Mouse (Mus musculus): ENCODE data around the gene Fam49a. TPM values are rescaled to one million over a fixed set of nuclear protein-coding genes. Genes with fewer than 3 reads are reported as not detected.

Fam49a gene
- total and polyA plus RNA-seq, 2 experiments: 1.7 to 2.0 TPM

- Histone ChIP-seq H3K9ac (ENCODE audit: low read depth, low read length) (peak overlapping the region; percentile 28; the same call in 1 of the 2 replicates), H3K4me3 (ENCODE audit: insufficient read depth, low read depth, low read length) (no peak overlapping the region), H3K36me3 (ENCODE audit: control insufficient read depth, insufficient read depth, low read length) (no peaks in the 10 kb centered on the region), H3K79me2 (ENCODE audit: control insufficient read depth, insufficient read depth, low read length) (no peaks in the 10 kb centered on the region), H3K27me3 (ENCODE audit: control insufficient read depth, insufficient read depth, low read length) (no peaks in the 10 kb centered on the region), H3K4me1 (ENCODE audit: control insufficient read depth, insufficient read depth, low read length) (0 out of 2 replicates have a peak, but pooled peaks cover 2% of the 10 kb centered on the region), H3K27ac (replicated peaks; ENCODE audit: insufficient read depth, low read depth, low read length) (no peak overlapping the region)
- 84% methylated on average over 9 of the region's 9 CpGs for WGBS
- DNase-seq (ENCODE audit: extremely low read depth, low read depth, low spot score): no peak
- TF ChIP-seq CTCF (IDR thresholded peaks at IDR 0.05; ENCODE audit: low read depth, low read length) (no peak), POLR2A (IDR thresholded peaks at IDR 0.05; ENCODE audit: extremely low read depth, insufficient read depth, low read length) (no peak)
Observed at GRCm38 (mm10) chr12:12260979-12261960, 669 bp upstream of the Fam49a start.

- DNase-seq (ENCODE audit: extremely low read depth, low read depth, low spot score): no peak
- WGBS: 35% methylated on average over 1 of the region's 1 CpGs
- Histone ChIP-seq H3K27ac (replicated peaks; ENCODE audit: insufficient read depth, low read depth, low read length) (peak overlapping the region; percentile 45), H3K27me3 (ENCODE audit: control insufficient read depth, insufficient read depth, low read length) (no peaks in the 10 kb centered on the region), H3K79me2 (ENCODE audit: control insufficient read depth, insufficient read depth, low read length) (no peaks in the 10 kb centered on the region), H3K36me3 (ENCODE audit: control insufficient read depth, insufficient read depth, low read length) (no peaks in the 10 kb centered on the region), H3K4me3 (ENCODE audit: insufficient read depth, low read depth, low read length) (peak overlapping the region; percentile 83; the same call in 1 of the 2 replicates), H3K4me1 (ENCODE audit: control insufficient read depth, insufficient read depth, low read length) (0 out of 2 replicates have a peak, but pooled peaks cover 2% of the 10 kb centered on the region), H3K9ac (ENCODE audit: low read depth, low read length) (no peak overlapping the region)
- TF ChIP-seq CTCF (IDR thresholded peaks at IDR 0.05; ENCODE audit: low read depth, low read length): no peak
- no peak for TF ChIP-seq POLR2A (IDR thresholded peaks at IDR 0.05; ENCODE audit: extremely low read depth, insufficient read depth, low read length)
Observed at GRCm38 (mm10) chr12:12263371-12263791, 1.4 kb downstream of the Fam49a start.

- Histone ChIP-seq H3K4me3 (ENCODE audit: insufficient read depth, low read depth, low read length) (peak overlapping the region; percentile 14; the same call in 1 of the 2 replicates), H3K36me3 (ENCODE audit: control insufficient read depth, insufficient read depth, low read length) (no peaks in the 10 kb centered on the region), H3K9ac (ENCODE audit: low read depth, low read length) (no peak overlapping the region; the same call in 1 of the 2 replicates), H3K4me1 (ENCODE audit: control insufficient read depth, insufficient read depth, low read length) (0 out of 2 replicates have a peak, but pooled peaks cover 2% of the 10 kb centered on the region), H3K79me2 (ENCODE audit: control insufficient read depth, insufficient read depth, low read length) (no peaks in the 10 kb centered on the region), H3K27me3 (ENCODE audit: control insufficient read depth, insufficient read depth, low read length) (no peaks in the 10 kb centered on the region), H3K27ac (replicated peaks; ENCODE audit: insufficient read depth, low read depth, low read length) (peak overlapping the region; percentile 45)
- no peak for TF ChIP-seq POLR2A (IDR thresholded peaks at IDR 0.05; ENCODE audit: extremely low read depth, insufficient read depth, low read length)
- TF ChIP-seq CTCF (IDR thresholded peaks at IDR 0.05; ENCODE audit: low read depth, low read length): no peak
- 61% methylated on average over 5 of the region's 5 CpGs for WGBS
- peak; percentile 46 for DNase-seq (ENCODE audit: extremely low read depth, low read depth, low spot score)
Observed at GRCm38 (mm10) chr12:12264151-12264550, 2.2 kb downstream of the Fam49a start.

GRCm38 (mm10) chr12:12266552-12266951 is 4.6 kb downstream of the Fam49a start:
- Histone ChIP-seq H3K27me3 (ENCODE audit: control insufficient read depth, insufficient read depth, low read length) (no peaks in the 10 kb centered on the region), H3K27ac (replicated peaks; ENCODE audit: insufficient read depth, low read depth, low read length) (no peak overlapping the region), H3K4me3 (ENCODE audit: insufficient read depth, low read depth, low read length) (no peak overlapping the region), H3K9ac (ENCODE audit: low read depth, low read length) (no peak overlapping the region), H3K36me3 (ENCODE audit: control insufficient read depth, insufficient read depth, low read length) (no peaks in the 10 kb centered on the region), H3K4me1 (ENCODE audit: control insufficient read depth, insufficient read depth, low read length) (peaks cover 12% of the 10 kb centered on the region; the same call in 1 of the 2 replicates), H3K79me2 (ENCODE audit: control insufficient read depth, insufficient read depth, low read length) (no peaks in the 10 kb centered on the region)
- no peak for DNase-seq (ENCODE audit: extremely low read depth, low read depth, low spot score)
- TF ChIP-seq POLR2A (IDR thresholded peaks at IDR 0.05; ENCODE audit: extremely low read depth, insufficient read depth, low read length) (no peak), CTCF (IDR thresholded peaks at IDR 0.05; ENCODE audit: low read depth, low read length) (no peak)
- WGBS: 46% methylated on average over 1 of the region's 1 CpGs

- no peak for TF ChIP-seq CTCF (IDR thresholded peaks at IDR 0.05; ENCODE audit: low read depth, low read length)
- TF ChIP-seq POLR2A (IDR thresholded peaks at IDR 0.05; ENCODE audit: extremely low read depth, insufficient read depth, low read length): no peak
- no peaks in the 10 kb centered on the region for H3K36me3 ChIP-seq (ENCODE audit: control insufficient read depth, insufficient read depth, low read length)
- peak; percentile 50 for DNase-seq (ENCODE audit: extremely low read depth, low read depth, low spot score)
- H3K27me3 ChIP-seq (ENCODE audit: control insufficient read depth, insufficient read depth, low read length): no peaks in the 10 kb centered on the region
- WGBS: 73% methylated on average over 3 of the region's 3 CpGs
- H3K79me2 ChIP-seq (ENCODE audit: control insufficient read depth, insufficient read depth, low read length): no peaks in the 10 kb centered on the region
- no peak overlapping the region for H3K9ac ChIP-seq (ENCODE audit: low read depth, low read length)
- peaks cover 13% of the 10 kb centered on the region; the same call in 1 of the 2 replicates for H3K4me1 ChIP-seq (ENCODE audit: control insufficient read depth, insufficient read depth, low read length)
- no peak overlapping the region for H3K4me3 ChIP-seq (ENCODE audit: insufficient read depth, low read depth, low read length)
- H3K27ac ChIP-seq (replicated peaks; ENCODE audit: insufficient read depth, low read depth, low read length): peak overlapping the region; percentile 69
Observed at GRCm38 (mm10) chr12:12270495-12270894, 8.6 kb downstream of the Fam49a start.

All from liver, adult 2 months (tissue).